Mouse (Mus musculus) forebrain, embryonic 13.5 days (tissue): ENCODE data around the gene Epc2. TPM values are rescaled to one million over a fixed set of nuclear protein-coding genes. Genes with fewer than 3 reads are reported as not detected.
A peak's percentile ranks its signal among the peaks of the same experiment; 100 is the strongest.

Source experiments
- ATAC-seq: fragments of 200-750 bp; cut with Nextera tagmentation; 2 replicates; pipeline ENCODE4 v1.8.0; 2017
- H3K27ac ChIP-seq: fragments of 300-500 bp; sonication (generic); 2 replicates; pipeline ENCODE4 v1.5.1; 2015; ENCODE audit warnings: inconsistent platforms, mild to moderate bottlenecking, moderate library complexity
- H3K27me3 ChIP-seq: fragments of 300-500 bp; sonication (generic); 2 replicates; pipeline ENCODE4 v1.6.1; 2015; ENCODE audit warnings: mild to moderate bottlenecking, inconsistent platforms
- H3K36me3 ChIP-seq: fragments of 300-500 bp; sonication (generic); 2 replicates; pipeline ENCODE4 v1.6.1; 2015; ENCODE audit warnings: mild to moderate bottlenecking, inconsistent platforms; ENCODE audit not compliant: poor library complexity, severe bottlenecking
- H3K4me1 ChIP-seq: fragments of 300-500 bp; sonication (generic); 2 replicates; pipeline ENCODE4 v1.6.1; 2015; ENCODE audit warnings: inconsistent platforms
- H3K4me2 ChIP-seq: fragments of 300-500 bp; sonication (generic); 2 replicates; pipeline ENCODE4 v1.6.1; 2015; ENCODE audit warnings: inconsistent platforms, mild to moderate bottlenecking, moderate library complexity
- H3K4me3 ChIP-seq: fragments of 300-500 bp; sonication (generic); 2 replicates; pipeline ENCODE4 v1.5.1; 2015; ENCODE audit warnings: mild to moderate bottlenecking, inconsistent platforms
- H3K9ac ChIP-seq: fragments of 300-500 bp; sonication (generic); 2 replicates; pipeline ENCODE4 v1.6.1; 2015; ENCODE audit warnings: mild to moderate bottlenecking, inconsistent platforms
- H3K9me3 ChIP-seq: fragments of 300-500 bp; sonication (generic); replicated peaks from 2 replicates; pipeline ENCODE4 v1.6.1; 2016; ENCODE audit warnings: inconsistent platforms
- WGBS: fragments of 180-500 bp; shearing (Covaris S2); methylation state at CpG from one replicate; pipeline ENCODE4 v1.1.7; 2015; 5-methylcytosine and 5-hydroxymethylcytosine counted together
- polyA plus RNA-seq: library from polyadenylated mRNA; unstranded; fragments of >200 nt; fragmentation: Nextera tagmentation; extraction: Ambion mirVana; gene quantifications from 2 replicates; pipeline ENCODE4 v1.2.1, GENCODE M21; 2015

The Epc2 gene
- polyA plus RNA-seq, 1 experiment from 2014 or later: 14.7 TPM

- H3K27ac ChIP-seq: no peak overlapping the region
- WGBS: 83% methylated on average over 5 of the region's 5 CpGs
Observed at GRCm38 (mm10) chr2:49547813-49548212, 96.5 kb downstream of the Epc2 start.

GRCm38 (mm10) chr2:49548492-49548891, 97.2 kb downstream of the Epc2 start:
- no peak overlapping the region for H3K27ac ChIP-seq
- H3K4me2 ChIP-seq: no peak overlapping the region
- H3K9me3 ChIP-seq: no peaks in the 10 kb centered on the region
- WGBS: 89% methylated on average over 5 of the region's 5 CpGs
- no peak for ATAC-seq
- H3K27me3 ChIP-seq: no peaks in the 10 kb centered on the region
- H3K4me3 ChIP-seq: no peak overlapping the region
- peaks cover 46% of the 10 kb centered on the region for H3K36me3 ChIP-seq
- H3K4me1 ChIP-seq: no peaks in the 10 kb centered on the region
- H3K9ac ChIP-seq: no peak overlapping the region

More at GRCm38 (mm10) chr2:49547813-49548212, 96.5 kb downstream of the Epc2 start:
- Histone ChIP-seq H3K9ac (no peak overlapping the region), H3K27me3 (no peaks in the 10 kb centered on the region), H3K4me3 (no peak overlapping the region), H3K36me3 (peaks cover 42% of the 10 kb centered on the region), H3K4me1 (no peaks in the 10 kb centered on the region), H3K9me3 (no peaks in the 10 kb centered on the region), H3K4me2 (no peak overlapping the region)
- no peak for ATAC-seq

DNA sequence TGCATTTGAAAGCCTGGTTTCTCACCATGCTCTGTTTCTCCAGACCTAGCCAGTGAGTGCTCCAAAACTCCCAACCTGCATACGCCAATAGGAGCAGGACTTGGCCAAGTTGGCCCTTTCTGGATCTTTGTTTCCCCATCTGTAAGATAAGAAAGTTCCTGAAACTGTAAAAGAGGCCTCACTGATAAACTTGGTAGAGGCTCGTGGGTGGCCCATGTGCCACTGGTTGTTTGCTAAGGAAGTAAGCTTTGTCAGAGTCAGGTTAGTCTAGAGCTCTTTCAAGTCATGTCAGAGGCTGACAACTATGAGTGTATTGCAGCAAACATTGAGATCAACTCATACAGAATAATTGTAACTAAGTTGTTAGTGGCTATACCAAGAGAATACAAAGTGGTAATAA, 101.8 kb downstream of the Epc2 start:
- Histone ChIP-seq H3K36me3 (peaks cover 42% of the 10 kb centered on the region), H3K9ac (no peak overlapping the region), H3K27ac (no peak overlapping the region), H3K27me3 (no peaks in the 10 kb centered on the region), H3K4me1 (no peaks in the 10 kb centered on the region), H3K4me3 (no peak overlapping the region), H3K9me3 (no peaks in the 10 kb centered on the region), H3K4me2 (no peak overlapping the region)
- no peak for ATAC-seq
- 88% methylated on average over 2 of the region's 2 CpGs for WGBS

- ATAC-seq: no peak
- Histone ChIP-seq H3K4me2 (no peak overlapping the region), H3K27me3 (no peaks in the 10 kb centered on the region), H3K9me3 (0 out of 2 replicates have a peak, but pooled peaks cover 4% of the 10 kb centered on the region), H3K36me3 (peaks cover 28% of the 10 kb centered on the region), H3K4me1 (no peaks in the 10 kb centered on the region), H3K27ac (no peak overlapping the region), H3K4me3 (no peak overlapping the region), H3K9ac (no peak overlapping the region)
- WGBS: 98% methylated on average over 4 of the region's 4 CpGs
Observed at GRCm38 (mm10) chr2:49557339-49557738, 106.1 kb downstream of the Epc2 start.

DNA sequence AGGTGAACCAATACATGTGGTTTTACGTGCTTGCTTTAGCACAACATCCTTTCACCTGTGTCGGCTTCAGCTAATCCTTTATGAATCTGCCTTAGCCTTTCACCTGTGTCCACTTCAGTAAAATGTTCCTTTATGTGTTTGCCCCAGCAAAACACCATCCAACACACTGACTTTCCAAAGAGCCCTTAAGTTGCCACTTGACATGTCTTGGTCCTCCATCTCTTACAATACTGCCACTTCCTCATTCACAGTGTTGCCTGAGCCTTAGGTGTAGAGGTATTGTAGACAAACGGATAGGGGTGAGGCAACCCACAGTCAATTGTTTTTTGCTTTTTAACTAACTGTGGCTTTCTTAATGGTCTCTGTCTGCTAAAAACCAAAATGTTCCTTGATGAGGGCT, 107.1 kb downstream of the Epc2 start:
- no peak for ATAC-seq
- Histone ChIP-seq H3K4me1 (no peaks in the 10 kb centered on the region), H3K9me3 (0 out of 2 replicates have a peak, but pooled peaks cover 4% of the 10 kb centered on the region), H3K36me3 (peaks cover 22% of the 10 kb centered on the region), H3K4me2 (no peak overlapping the region), H3K27me3 (no peaks in the 10 kb centered on the region), H3K27ac (no peak overlapping the region), H3K4me3 (no peak overlapping the region), H3K9ac (no peak overlapping the region)
- WGBS: 95% methylated on average over 3 of the region's 3 CpGs

- H3K27ac ChIP-seq: no peak overlapping the region
- H3K9me3 ChIP-seq: 0 out of 2 replicates have a peak, but pooled peaks cover 4% of the 10 kb centered on the region
- 89% methylated on average over 10 of the region's 10 CpGs for WGBS
- no peak overlapping the region for H3K9ac ChIP-seq
- H3K4me3 ChIP-seq: no peak overlapping the region
- peaks cover 4% of the 10 kb centered on the region for H3K36me3 ChIP-seq
- H3K27me3 ChIP-seq: no peaks in the 10 kb centered on the region
- no peaks in the 10 kb centered on the region for H3K4me1 ChIP-seq
- no peak for ATAC-seq
- no peak overlapping the region for H3K4me2 ChIP-seq
Observed at GRCm38 (mm10) chr2:49562688-49563350, 111.5 kb downstream of the Epc2 start.

GRCm38 (mm10) chr2:49569862-49570777, 118.8 kb downstream of the Epc2 start:
- Histone ChIP-seq H3K36me3 (no peaks in the 10 kb centered on the region), H3K27me3 (no peaks in the 10 kb centered on the region), H3K4me1 (peaks cover 46% of the 10 kb centered on the region), H3K4me2 (peak overlapping the region; percentile 42), H3K9me3 (no peaks in the 10 kb centered on the region), H3K9ac (no peak overlapping the region), H3K27ac (peak overlapping the region; percentile 88), H3K4me3 (no peak overlapping the region)
- WGBS: 41% methylated on average over 16 of the region's 16 CpGs
- peak; percentile 85 for ATAC-seq

DNA sequence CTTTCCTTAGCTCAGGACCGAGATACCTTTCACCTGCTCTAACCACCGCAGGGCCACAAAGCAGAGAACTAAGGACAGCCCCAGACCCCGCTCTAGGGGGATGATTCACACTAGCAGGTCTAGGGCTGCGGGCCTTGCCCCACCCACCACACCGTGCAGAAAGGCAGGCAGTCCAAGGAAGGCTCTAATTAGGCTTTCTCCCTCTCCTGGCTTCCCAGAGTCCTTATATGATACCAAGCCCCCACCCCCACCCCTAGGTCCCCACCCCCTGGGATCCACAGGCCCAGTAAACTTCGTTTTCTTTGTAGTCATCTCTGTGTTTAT, 119.5 kb downstream of the Epc2 start:
- WGBS: 41% methylated on average over 6 of the region's 6 CpGs
- Histone ChIP-seq H3K27me3 (no peaks in the 10 kb centered on the region), H3K27ac (peak overlapping the region; percentile 88), H3K9me3 (no peaks in the 10 kb centered on the region), H3K4me3 (no peak overlapping the region), H3K4me1 (peaks cover 46% of the 10 kb centered on the region), H3K4me2 (peak overlapping the region; percentile 42), H3K36me3 (no peaks in the 10 kb centered on the region), H3K9ac (no peak overlapping the region)
- ATAC-seq: peak; percentile 48

- peak overlapping the region; percentile 50 for H3K4me2 ChIP-seq
- ATAC-seq: no peak
- H3K4me1 ChIP-seq: peaks cover 46% of the 10 kb centered on the region
- peak overlapping the region; percentile 88 for H3K27ac ChIP-seq
- H3K27me3 ChIP-seq: no peaks in the 10 kb centered on the region
- no peaks in the 10 kb centered on the region for H3K36me3 ChIP-seq
- H3K9me3 ChIP-seq: no peaks in the 10 kb centered on the region
- H3K4me3 ChIP-seq: no peak overlapping the region
- 67% methylated on average over 11 of the region's 11 CpGs for WGBS
- H3K9ac ChIP-seq: no peak overlapping the region
Observed at GRCm38 (mm10) chr2:49571159-49571920, 120.1 kb downstream of the Epc2 start.

GRCm38 (mm10) chr2:49572111-49572642, 120.9 kb downstream of the Epc2 start:
- ATAC-seq: peak; percentile 65
- peaks cover 46% of the 10 kb centered on the region for H3K4me1 ChIP-seq
- H3K36me3 ChIP-seq: no peaks in the 10 kb centered on the region
- peak overlapping the region; percentile 50 for H3K9ac ChIP-seq
- H3K27ac ChIP-seq: peak overlapping the region; percentile 88
- peak overlapping the region; percentile 50 for H3K4me2 ChIP-seq
- H3K4me3 ChIP-seq: 0 out of 2 replicates have a peak overlapping the region, but pooled peaks have one; percentile 15
- 25% methylated on average over 12 of the region's 12 CpGs for WGBS
- no peaks in the 10 kb centered on the region for H3K9me3 ChIP-seq
- H3K27me3 ChIP-seq: no peaks in the 10 kb centered on the region

GRCm38 (mm10) chr2:49572684-49573083, 121.4 kb downstream of the Epc2 start:
- H3K9ac ChIP-seq: peak overlapping the region; percentile 50; the same call in 1 of the 2 replicates
- 61% methylated on average over 9 of the region's 9 CpGs for WGBS
- peak overlapping the region; percentile 50 for H3K4me2 ChIP-seq
- ATAC-seq: no peak
- no peak overlapping the region for H3K4me3 ChIP-seq
- no peaks in the 10 kb centered on the region for H3K36me3 ChIP-seq
- peak overlapping the region; percentile 88 for H3K27ac ChIP-seq
- no peaks in the 10 kb centered on the region for H3K9me3 ChIP-seq
- no peaks in the 10 kb centered on the region for H3K27me3 ChIP-seq
- H3K4me1 ChIP-seq: peaks cover 46% of the 10 kb centered on the region
